Mouse (Mus musculus) liver, embryonic 14.5 days (tissue): ENCODE results near the gene B4galnt1. TPM values are rescaled to one million over a fixed set of nuclear protein-coding genes. Genes with fewer than 3 reads are reported as not detected.
A peak's percentile ranks its signal among the peaks of the same experiment; 100 is the strongest.

Experiments used
- ATAC-seq: fragments of 200-750 bp; cut with Nextera tagmentation; 2 replicates; pipeline ENCODE4 v1.8.0; 2017; ENCODE audit warnings: moderate number of reproducible peaks, mild to moderate bottlenecking, moderate library complexity; ENCODE audit not compliant: insufficient read depth
- DNase-seq, 3 experiments: peaks; one replicate each; pipeline ENCODE4 v3.0.0-alpha.2; 2012 to 2013; ENCODE audit warnings: low read depth in 3 of 3, low spot score in 3 of 3
- H3K27ac ChIP-seq: fragments of 300-500 bp; sonication (generic); 2 replicates; pipeline ENCODE4 v1.5.1; 2014; ENCODE audit warnings: moderate library complexity, mild to moderate bottlenecking, control low read depth, inconsistent platforms
- H3K27me3 ChIP-seq: fragments of 300-500 bp; sonication (generic); 2 replicates; pipeline ENCODE4 v1.6.1; 2014; ENCODE audit warnings: mild to moderate bottlenecking, low read length, moderate library complexity; ENCODE audit not compliant: control insufficient read depth, insufficient read depth
- H3K36me3 ChIP-seq: fragments of 300-500 bp; sonication (generic); replicated peaks from 2 replicates; pipeline ENCODE4 v1.6.1; 2014; ENCODE audit warnings: low read depth; ENCODE audit not compliant: control insufficient read depth, insufficient read depth
- H3K4me1 ChIP-seq, 2 experiments: fragments of 200-500 bp in 1 of 2; fragments of 300-500 bp in 1 of 2; sonication (generic) in 1 of 2; replicated peaks; 2 replicates each; pipeline ENCODE4 v1.6.1; 2012 to 2014; ENCODE audit warnings: antibody characterized with exemption in 1 of 2, inconsistent platforms in 1 of 2, low read length in 1 of 2; ENCODE audit not compliant: control insufficient read depth in 2 of 2, insufficient read depth in 2 of 2
- H3K4me2 ChIP-seq: fragments of 300-500 bp; sonication (generic); 2 replicates; pipeline ENCODE4 v1.6.1; 2014; ENCODE audit warnings: low read depth, mild to moderate bottlenecking, control low read depth, moderate library complexity
- H3K4me3 ChIP-seq, 2 experiments: fragments of 200-500 bp in 1 of 2; fragments of 300-500 bp in 1 of 2; sonication (generic) in 1 of 2; 2 replicates each; pipeline ENCODE4 v1.5.1; 2012 to 2014; ENCODE audit warnings: low read depth in 2 of 2, low read length in 2 of 2, mild to moderate bottlenecking in 2 of 2, control low read depth in 1 of 2, inconsistent platforms in 1 of 2, moderate library complexity in 1 of 2; ENCODE audit not compliant: insufficient read depth in 1 of 2
- H3K9ac ChIP-seq: fragments of 300-500 bp; sonication (generic); replicated peaks from 2 replicates; pipeline ENCODE4 v1.6.1; 2014; ENCODE audit warnings: mild to moderate bottlenecking, control low read depth, moderate library complexity
- H3K9me3 ChIP-seq: fragments of 300-500 bp; sonication (generic); 2 replicates; pipeline ENCODE4 v1.6.1; 2016; ENCODE audit warnings: low read length, mixed read lengths; ENCODE audit not compliant: control insufficient read depth
- CTCF ChIP-seq: IDR thresholded peaks from 2 replicates; pipeline ENCODE4 v1.5.1; 2016; ENCODE audit warnings: antibody characterized with exemption, low read depth, control low read depth
- EP300 ChIP-seq: IDR thresholded peaks from 2 replicates; pipeline ENCODE4 v1.6.1; 2016; ENCODE audit warnings: antibody characterized with exemption, low read depth
- WGBS: fragments of 180-500 bp; shearing (Covaris S2); extraction: QIAGEN DNeasy Blood & Tissue Kit; methylation state at CpG from one replicate; pipeline ENCODE4 v1.1.7; 2014; ENCODE audit not compliant: insufficient replicate concordance; 5-methylcytosine and 5-hydroxymethylcytosine counted together
- polyA plus RNA-seq, 2 experiments: library from polyadenylated mRNA; depleted of rRNA in 1 of 2; stranded (reverse) in 1 of 2; unstranded in 1 of 2; fragments of >200 nt; fragmentation: Nextera tagmentation in 1 of 2; extraction: Ambion mirVana in 1 of 2; gene quantifications; 2 replicates each; pipeline versions ENCODE4 v1.2.1 to v1.2.3; 2012 to 2014

B4galnt1 gene
- polyA plus RNA-seq, 2 experiments = 10.4 to 17.1 TPM

DNA sequence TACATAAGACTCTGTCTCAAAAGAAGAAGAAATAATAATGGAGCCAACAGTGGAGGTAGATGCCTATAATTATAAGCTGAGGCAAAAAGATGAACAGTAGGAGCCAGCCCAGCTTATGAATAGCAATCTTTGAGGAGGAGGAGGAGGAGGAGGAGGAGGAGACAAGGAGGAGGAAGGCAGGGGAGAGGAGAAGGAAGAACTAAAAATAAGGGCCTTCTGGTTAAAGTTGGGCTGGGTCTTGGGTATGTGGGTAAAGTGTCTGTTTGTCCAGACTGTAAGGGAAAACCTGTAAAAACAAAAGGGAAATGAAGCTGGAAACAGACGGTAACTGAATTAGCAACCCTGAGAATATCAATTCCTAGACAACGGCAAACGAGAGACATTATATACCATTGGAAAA, 43.0 kb upstream of the B4galnt1 start:
- H3K9me3 ChIP-seq = no peaks in the 10 kb centered on the region
- no peak overlapping the region for H3K4me3 ChIP-seq
- DNase-seq = no peak
- no peak for ATAC-seq
- 73% methylated on average over 3 of the region's 3 CpGs for WGBS
- no peak overlapping the region; the same call in 1 of the 2 replicates for H3K9ac ChIP-seq
- TF ChIP-seq CTCF = no peak
- TF ChIP-seq EP300 = no peak
- H3K27me3 ChIP-seq = no peaks in the 10 kb centered on the region
- peak overlapping the region; percentile 78 for H3K27ac ChIP-seq
- H3K4me2 ChIP-seq = peak overlapping the region; percentile 73
- H3K36me3 ChIP-seq = peaks cover 18% of the 10 kb centered on the region
- peaks cover 37 to 40% of the 10 kb centered on the region in 2 experiments for H3K4me1 ChIP-seq

DNA sequence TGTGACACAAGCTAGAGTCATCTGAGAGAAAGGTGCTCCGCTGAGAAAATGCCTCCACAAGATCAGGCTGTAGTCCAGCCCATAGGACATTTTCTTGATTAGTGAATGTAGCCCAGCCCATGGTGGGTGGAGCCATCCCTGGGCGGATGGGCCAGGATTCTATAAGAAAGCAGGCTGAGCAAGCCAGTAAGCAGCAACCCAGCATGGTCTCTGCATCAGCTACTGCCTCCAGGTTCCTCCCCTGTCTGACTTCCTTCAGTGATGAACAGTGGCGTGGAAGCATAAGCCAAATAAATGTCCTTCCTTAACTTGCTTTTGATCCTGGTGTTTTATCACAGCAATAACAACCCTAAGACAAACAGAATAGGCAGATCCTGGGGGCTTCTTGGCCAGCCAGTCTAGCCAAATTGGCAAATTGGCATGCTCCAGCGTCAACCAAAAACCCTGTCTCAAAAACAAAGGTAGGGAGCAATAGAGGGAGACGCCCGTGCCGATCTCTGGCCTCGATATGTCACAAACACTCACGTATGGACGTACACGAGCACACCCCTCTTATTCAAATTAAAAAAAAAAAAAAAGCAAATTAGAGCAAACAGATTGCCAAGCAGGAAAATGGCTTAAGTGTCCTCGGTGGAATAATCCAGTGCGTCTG, 42.1 kb upstream of the B4galnt1 start:
- Histone ChIP-seq H3K4me1 (peaks cover 43 to 46% of the 10 kb centered on the region in 2 experiments), H3K9me3 (no peaks in the 10 kb centered on the region), H3K27me3 (no peaks in the 10 kb centered on the region), H3K36me3 (peaks cover 13% of the 10 kb centered on the region), H3K4me3 (peak overlapping the region; percentile 46 to 56), H3K4me2 (peak overlapping the region; percentile 73), H3K27ac (peak overlapping the region; percentile 78), H3K9ac (peak overlapping the region; percentile 49)
- ATAC-seq (peak; percentile 57), DNase-seq (peak; percentile 72 to 77 (median 76))
- TF ChIP-seq CTCF = no peak
- TF ChIP-seq EP300 = no peak
- 18% methylated on average over 13 of the region's 13 CpGs for WGBS

DNA sequence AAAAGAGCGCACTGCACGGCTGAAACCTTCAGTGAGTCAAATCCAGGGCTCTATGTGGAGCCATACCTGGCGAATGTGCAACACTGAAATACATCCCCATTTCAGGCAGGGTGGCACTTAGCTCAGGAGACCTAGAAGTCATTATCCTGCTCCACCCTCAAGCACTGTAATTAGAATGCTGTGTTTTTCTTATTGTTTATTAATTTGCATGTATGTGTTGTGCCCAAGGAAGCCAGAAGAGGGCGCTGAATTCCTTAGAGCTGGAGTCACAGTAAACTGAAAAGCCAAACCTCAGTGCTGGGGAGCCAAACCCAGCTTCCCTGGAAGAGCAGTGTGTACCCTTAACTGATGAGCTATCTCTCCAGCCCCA, 41.6 kb upstream of the B4galnt1 start:
- peak overlapping the region; percentile 46 to 56 for H3K4me3 ChIP-seq
- H3K4me1 ChIP-seq = peaks cover 45 to 50% of the 10 kb centered on the region in 2 experiments
- H3K36me3 ChIP-seq = peaks cover 10% of the 10 kb centered on the region
- ATAC-seq (no peak), DNase-seq (peak; percentile 62 to 73 (median 67))
- peak overlapping the region; percentile 49 for H3K9ac ChIP-seq
- peak overlapping the region; percentile 78 for H3K27ac ChIP-seq
- TF ChIP-seq CTCF (peak; percentile 81), EP300 (no peak)
- no peaks in the 10 kb centered on the region for H3K27me3 ChIP-seq
- WGBS = 26% methylated on average over 4 of the region's 4 CpGs
- H3K4me2 ChIP-seq = peak overlapping the region; percentile 73
- H3K9me3 ChIP-seq = no peaks in the 10 kb centered on the region

DNA sequence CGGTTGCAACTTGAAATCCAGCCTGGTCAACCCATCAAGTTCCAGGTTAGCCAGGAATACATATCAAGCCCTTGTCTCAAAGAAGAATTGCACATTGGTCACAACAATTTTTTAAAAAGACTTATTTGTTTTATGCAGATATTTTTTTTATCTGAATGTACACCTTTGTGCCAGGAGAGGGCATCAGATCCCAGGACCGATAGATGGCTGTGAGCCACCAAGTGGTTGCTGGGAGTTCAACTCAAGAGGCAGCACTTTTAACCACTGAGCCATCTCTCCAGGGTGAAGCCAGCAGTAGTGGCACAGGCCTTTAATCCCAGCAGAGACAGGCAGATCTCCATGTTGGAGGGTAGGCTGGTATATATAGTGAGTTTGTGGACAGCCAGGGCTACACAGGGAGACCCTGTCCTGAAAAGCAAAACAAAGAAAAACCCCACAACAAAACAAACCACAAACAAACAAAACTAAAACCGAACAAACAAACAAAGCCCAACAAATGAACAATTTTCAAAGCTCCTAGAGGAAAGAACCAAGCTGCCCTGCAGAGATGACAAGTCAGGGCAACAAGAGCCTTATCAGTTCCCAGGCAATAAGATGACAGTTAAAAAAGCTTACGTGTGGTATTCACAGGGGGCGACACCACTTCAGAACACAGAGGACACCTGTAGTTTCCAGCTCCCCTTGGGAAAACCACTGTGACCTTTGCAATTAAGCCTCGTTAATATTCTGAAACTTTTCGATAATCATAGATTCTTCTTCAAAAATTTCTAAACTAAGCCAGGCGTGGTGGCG, 39.6 kb upstream of the B4galnt1 start:
- peak overlapping the region; percentile 62 for H3K27ac ChIP-seq
- peaks cover 43 to 50% of the 10 kb centered on the region in 2 experiments for H3K4me1 ChIP-seq
- no peaks in the 10 kb centered on the region for H3K9me3 ChIP-seq
- no peak for DNase-seq
- no peaks in the 10 kb centered on the region for H3K36me3 ChIP-seq
- no peaks in the 10 kb centered on the region for H3K27me3 ChIP-seq
- H3K4me3 ChIP-seq = no peak overlapping the region
- H3K4me2 ChIP-seq = no peak overlapping the region
- no peak for ATAC-seq
- TF ChIP-seq EP300 (peak; percentile 78), CTCF (peak; percentile 70)
- no peak overlapping the region for H3K9ac ChIP-seq
- WGBS = 41% methylated on average over 9 of the region's 9 CpGs

DNA sequence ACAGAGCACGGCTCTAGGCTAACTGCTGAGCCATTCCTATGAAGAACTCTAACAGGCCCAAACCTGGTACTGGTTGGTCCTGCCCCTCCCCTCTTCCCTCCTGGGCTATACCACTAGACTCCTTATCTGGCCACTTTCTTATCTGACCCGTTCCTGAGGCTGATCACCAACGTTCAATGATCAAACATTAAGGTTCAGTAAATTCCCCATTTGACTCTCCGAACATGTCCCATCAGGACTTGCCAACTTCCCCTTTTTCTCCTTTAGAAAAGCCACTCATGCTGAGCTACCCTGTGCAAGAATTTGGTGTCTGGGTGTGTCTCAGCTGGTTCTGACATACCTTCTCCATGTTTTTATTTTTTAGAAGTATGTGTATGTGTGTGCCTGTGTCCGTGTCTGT, 38.4 kb upstream of the B4galnt1 start:
- WGBS = 17% methylated on average over 5 of the region's 5 CpGs
- ATAC-seq (no peak; the same call in 1 of the 2 replicates), DNase-seq (no peak)
- Histone ChIP-seq H3K9me3 (no peaks in the 10 kb centered on the region), H3K27me3 (no peaks in the 10 kb centered on the region), H3K9ac (no peak overlapping the region), H3K4me2 (peak overlapping the region; percentile 23), H3K4me1 (peaks cover 41 to 49% of the 10 kb centered on the region in 2 experiments), H3K36me3 (no peaks in the 10 kb centered on the region), H3K27ac (peak overlapping the region; percentile 61), H3K4me3 (no peak overlapping the region)
- TF ChIP-seq EP300 = peak; percentile 38; the same call in 1 of the 2 replicates
- no peak for TF ChIP-seq CTCF
